Mouse (Mus musculus): ENCODE data around the gene Hspa4.
A peak's percentile ranks its signal among the peaks of the same experiment; 100 is the strongest.
"Not testable (repeated sequence)": the region's sequence is repeated elsewhere in the genome, so short reads cannot be mapped to it uniquely, and the experiment has no call there.

The Hspa4 gene

DNA sequence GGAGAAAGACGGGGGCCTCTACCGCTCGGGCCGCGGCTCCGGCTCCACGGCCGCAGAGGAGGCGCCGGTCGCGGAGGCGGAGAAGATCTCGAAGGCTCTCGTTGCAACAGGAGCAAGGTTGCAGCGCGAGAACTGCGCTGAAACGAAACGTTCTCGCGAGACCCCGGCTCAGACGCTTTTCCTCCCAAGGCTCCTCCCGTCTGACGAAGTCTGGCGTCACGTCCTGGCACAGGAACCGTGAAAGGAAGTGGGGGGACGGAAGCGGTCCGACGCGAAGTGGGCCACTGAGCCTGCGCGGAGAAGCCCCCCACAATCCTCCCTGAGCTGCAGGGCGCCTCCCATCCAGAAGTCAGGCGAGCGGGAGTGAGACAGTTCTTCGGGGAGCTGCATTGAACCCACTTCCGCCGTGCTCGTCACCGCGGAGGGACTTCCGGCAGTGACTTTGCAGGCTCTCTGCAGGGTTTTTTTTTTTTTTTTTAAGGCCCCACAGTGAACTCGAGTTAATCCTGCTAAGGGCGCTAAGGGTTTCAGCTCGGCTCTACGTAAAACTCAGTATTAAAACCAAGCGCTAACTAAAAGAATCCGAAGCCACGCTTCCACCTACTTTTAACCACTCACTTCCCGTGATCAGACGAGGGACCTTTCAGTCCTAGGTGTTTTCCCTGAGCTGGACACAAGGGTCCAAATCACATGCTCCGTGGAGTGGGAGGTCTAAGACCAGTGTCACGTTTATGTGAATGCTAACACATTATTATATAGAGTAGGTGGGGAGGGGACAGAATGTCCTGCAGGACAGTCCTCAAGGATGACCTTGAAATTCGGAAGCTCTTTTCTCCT is at the start of gene Hspa4:
Gene Hspa4 (minus strand): TSS at position 128 of the 837 bp plus-strand sequence.
- DNase-seq (ENCODE audit: low spot score in 2 of 2): peak; percentile 95 to 97

DNA sequence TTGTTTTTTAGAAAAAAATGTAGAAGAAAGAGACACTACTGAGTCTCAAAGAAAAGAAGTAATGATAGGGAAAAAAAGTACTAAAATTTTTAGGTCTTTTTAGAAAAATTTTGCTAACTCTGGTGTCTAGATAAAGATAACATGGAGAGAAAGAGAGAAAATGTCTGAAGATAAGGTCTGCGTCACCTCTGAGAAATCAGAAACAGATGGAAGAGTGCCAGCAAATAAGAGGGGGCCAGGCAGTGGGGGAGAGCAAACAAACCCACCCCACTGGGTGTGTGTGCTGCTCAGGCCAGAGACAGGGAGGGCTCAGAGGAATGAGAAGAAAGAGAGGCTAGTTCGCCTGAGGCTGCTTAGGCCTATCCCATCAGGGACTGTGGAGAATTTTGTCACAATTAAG is 45.5 kb upstream of the Hspa4 start:
- DNase-seq (ENCODE audit: low spot score in 2 of 2): no peak

DNA sequence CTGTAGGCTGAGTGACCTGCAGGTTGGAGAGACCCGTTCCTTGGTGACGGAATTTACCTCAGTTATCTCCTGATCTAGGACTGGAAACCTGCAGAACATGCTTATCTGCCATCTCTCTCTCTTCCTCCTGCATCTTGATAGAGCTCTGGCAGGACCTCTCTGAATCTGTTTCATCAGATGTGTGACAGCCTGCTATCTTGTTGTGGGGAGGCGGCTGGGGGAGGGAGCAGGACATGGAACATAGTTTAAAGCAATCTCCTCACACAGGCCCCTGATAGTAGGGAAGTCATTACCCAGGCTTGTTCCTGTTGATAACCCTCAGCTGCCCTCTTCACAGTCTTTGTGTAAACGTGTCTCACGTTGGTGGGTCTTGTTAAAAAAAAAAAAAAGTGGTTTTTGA is 45.1 kb upstream of the Hspa4 start:
- DNase-seq (ENCODE audit: low spot score in 2 of 2): no peak

DNA sequence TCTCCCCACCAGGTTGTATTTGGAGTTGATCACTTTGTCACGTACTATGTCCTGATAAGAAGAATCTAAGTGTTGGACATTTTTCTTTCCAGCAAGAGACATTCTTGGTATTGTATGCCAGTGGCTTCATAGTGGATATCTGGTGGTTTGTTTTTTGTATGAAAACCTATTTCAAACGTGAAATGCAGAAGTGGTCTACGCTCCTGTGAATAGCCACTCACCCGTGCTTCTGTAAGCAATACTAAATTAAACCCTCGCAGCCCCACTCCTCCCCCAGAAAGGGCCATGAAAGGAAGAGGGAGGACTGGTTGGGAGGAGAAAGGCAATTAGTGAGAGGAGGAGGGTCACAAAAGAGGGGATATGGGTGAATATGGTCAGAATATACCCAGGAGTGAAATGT is 42.5 kb upstream of the Hspa4 start:
- no peak for DNase-seq (ENCODE audit: low spot score in 2 of 2)

DNA sequence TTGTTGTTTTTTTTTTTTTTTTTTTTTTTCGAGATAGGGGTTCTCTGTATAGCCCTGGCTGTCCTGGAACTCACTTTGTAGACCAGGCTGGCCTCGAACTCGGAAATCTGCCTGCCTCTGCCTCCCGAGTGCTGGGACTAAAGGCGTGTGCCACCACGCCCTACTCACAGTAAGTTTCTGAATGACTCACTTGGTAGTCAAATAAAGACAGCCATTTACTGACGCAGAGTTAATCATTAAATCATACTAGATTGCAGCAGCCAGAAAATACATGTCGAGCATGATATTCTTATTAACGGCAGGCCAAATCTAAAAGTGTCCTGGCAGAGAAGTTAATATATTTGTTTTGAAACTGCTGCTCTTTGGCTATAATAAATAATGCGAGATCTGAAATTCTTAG is 40.8 kb upstream of the Hspa4 start:
- DNase-seq (ENCODE audit: low spot score in 2 of 2): not testable (repeated sequence)

DNA sequence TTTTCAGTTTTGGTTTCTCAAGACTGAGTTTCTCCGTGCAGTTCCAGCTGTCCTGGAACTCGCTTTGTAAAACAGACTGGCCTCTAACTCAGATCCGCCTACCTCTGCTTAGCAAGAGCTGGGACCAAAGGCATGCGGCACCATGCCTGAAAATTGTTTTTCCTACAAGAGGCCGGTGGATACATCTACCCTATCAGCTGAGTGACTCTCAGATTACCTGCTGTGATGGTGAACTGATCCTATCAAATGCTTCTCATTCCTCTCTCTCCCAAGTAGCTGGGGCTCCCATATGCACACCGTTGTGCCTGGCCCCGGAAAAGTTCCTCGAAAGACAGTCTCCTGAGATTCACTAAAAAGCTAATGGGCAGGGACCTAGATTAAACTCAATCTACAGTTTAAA is 37.4 kb upstream of the Hspa4 start:
- no peak for DNase-seq (ENCODE audit: low spot score in 2 of 2)

DNA sequence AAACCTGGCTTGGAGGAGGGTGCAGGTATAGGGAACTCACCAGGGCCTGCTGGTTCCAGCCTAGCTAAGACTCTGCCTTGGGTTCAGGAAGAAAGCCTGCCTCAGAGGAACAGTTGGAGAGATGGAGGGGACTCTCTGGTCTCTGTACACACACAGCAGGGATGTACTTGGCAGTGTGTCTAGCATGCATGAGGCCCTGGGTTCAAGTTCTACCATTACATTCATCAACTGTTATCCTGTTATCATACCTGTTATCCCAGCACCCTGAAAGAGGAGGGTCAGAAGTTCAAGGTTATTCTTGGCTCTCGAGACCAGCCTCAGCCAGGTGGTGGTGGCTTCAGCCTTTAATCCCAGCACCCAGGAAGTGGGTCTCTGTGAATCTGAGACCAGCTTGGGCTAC is 36.7 kb upstream of the Hspa4 start:
- no peak for DNase-seq (ENCODE audit: low spot score in 2 of 2)

DNA sequence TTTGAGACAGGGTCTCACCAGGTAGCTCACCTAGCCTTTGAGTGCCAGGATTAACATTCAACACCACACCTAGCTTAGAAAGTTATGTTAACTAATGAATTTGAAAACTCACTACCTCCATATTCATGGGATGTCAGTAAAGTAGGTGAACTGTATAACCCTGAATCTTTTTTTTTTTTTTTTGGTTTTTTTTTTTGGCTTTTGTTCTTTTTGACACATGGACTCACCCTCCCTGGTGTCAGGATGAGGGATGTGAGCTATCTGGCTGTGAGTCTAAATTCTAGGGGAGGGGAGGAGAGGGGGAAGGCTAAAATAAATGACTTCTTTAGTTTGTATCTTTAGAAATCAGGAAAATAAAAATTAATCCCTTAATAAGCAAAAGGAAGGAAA is 35.9 kb upstream of the Hspa4 start:
- no peak for DNase-seq (ENCODE audit: low spot score in 2 of 2)

DNA sequence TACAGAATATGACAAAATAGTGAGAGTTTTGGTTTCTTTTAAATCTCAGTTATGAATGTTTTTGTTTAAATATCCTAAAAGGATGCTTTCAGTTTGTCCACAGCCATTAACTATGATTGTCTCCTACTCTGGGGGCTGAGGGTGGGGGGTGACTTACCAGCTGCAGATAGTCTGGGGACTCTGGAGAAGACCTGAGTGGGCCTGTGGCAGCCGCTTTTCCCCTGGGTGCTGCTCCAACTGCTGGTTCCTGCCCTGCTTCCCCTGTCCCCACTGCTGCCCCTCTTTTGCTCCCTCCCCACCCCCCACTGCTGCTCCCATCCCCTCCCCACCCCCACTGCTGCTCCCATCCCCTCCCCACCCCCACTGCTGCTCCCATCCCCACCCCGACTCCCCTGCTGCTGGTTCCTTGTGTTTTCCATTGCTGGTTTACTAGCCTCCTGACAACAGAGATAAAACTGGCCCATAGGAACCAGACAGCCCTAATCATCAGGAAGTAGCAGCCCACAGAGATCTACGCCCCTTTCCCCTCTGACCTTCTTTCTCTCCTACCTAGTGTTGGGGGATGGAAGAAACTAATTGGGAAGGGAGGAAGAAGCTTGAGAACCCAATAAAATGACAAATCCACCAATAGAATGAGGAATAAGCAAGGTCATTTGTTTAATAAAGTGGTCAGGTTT is 35.4 kb upstream of the Hspa4 start:
- no peak for DNase-seq (ENCODE audit: low spot score in 2 of 2)

DNA sequence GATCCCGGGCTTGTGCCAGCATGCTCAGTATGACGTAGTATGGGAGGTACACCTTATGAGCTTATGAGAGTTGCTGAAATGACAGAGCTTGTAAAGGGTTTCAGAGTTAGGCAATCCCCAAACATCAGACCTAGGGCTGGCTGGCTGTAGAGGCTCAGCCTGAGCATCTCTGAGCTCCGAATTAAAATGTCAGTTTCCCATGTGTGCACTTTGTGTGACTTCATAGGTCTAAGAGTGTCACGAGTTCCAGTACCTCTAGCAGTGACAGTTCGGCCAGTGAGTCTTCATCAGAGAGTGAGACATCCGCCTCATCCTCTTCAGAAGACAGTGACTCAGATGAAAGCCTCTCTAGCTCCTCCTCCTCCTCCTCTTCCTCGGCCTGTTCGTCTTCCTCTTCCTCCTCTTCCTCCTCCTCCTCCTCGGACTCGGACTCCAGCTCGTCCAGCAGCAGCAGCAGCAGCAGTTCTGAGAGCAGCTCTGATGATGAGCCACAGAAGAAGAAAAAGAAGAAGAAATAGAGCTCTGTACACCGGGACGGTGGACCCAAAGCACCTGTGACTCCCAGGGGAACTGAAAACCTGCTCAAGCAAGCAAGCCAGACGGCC is 31.9 kb upstream of the Hspa4 start:
- DNase-seq (ENCODE audit: low spot score in 2 of 2): no peak

DNA sequence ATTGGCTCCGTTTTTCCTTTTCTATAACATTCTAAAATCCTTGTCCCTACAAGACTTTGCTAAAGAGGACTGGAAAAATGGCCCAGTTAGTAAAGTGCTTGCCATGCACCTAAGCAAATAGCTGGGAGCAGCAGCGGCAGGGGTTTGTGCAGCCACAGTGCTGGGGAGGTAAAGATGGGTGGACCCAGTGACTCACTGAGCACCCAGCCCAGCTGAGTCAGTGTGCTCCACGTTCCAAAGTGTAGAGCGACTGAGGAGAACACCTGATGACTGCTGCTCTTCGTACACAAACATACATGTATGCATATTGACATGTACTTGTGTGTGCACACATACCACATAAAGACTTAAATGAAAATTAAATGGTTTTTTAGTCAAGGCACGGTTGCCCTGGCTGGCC is 30.9 kb upstream of the Hspa4 start:
- no peak for DNase-seq (ENCODE audit: low spot score in 2 of 2)

DNA sequence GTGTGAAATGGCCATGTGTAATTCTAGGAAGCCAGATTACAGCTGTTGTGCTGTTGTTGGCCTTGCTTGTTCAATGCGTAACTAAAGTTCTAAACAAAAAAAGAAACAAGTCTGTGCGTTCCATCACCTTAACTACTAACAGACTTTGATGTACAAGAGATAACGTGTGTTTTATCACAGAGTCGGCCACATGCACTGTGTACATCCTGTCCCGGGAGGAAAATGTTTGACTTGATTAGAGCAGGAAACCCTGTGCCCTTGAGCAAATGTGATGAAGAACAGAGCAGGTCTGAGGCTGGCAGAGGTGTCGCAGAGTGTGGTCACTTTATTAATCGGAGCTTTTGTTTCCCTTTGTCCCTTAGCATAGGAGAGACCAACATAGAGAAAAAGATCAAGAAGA is 30.1 kb upstream of the Hspa4 start:
- DNase-seq (ENCODE audit: low spot score in 2 of 2): no peak

DNA sequence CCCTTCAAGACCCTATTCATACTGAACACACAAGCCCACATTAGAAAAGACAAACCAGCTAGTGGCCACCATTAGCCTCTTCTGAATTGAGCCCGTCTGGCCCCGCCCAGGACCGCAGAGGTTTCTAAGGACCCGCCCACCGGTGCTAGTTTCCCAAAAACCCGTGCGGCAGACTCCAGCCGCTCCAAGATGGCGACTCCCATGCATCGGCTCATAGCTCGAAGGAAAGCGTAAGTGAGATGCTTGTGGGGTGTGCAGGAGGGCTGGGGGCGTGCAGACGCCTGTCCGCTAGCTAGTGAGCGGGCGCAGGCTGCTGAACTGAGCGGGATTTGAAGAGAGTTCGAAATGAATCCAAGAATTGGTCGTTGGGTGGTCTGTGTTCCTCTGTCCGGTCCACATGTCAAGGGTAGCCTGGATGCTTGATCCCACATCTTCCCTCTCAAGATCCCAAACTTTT is 24.3 kb upstream of the Hspa4 start, which contains the start of gene Zcchc10:
Gene Zcchc10 (plus strand): TSS at position 168 of the 457 bp plus-strand sequence.
- DNase-seq (ENCODE audit: low spot score in 2 of 2): peak; percentile 89 to 92

DNA sequence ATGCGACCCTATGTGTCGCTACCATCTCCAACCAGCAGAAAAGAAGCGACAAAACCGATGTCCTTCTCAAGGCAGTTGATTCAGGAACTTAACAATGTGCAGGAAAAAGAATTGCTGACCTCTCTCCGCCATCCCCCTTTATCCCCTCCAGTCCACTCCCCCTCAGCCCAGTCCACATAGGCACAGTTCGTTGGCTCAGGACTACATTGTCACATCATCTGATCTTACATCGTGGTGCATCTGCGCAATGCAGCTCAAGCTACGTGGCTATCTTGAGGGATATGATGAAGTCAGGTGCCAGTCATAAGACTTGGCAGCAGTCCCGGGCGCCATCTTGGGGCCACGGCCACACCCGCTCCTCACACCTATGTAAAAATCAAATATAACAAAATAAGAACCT is 19.6 kb upstream of the Hspa4 start:
- not testable (repeated sequence) for DNase-seq (ENCODE audit: low spot score in 2 of 2)

DNA sequence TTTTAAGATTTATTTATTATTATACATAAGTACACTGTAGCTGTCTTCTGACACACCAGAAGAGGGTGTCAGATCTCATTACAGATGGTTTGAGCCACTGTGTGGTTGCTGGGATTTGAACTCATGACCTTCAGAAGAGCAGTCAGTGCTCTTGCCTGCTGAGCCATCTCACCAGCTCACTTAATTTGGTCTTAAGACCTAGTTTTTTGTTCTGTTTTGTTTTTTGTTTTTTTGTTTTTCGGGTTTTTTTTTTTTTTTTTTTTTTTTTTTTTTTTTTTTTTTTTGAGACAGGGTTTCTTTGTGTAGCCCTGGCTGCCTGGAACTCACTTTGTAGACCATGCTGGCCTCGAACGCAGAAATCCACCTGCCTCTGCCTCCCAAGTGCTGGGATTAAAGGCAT is 18.3 kb upstream of the Hspa4 start:
- not testable (repeated sequence) for DNase-seq (ENCODE audit: low spot score in 2 of 2)

DNA sequence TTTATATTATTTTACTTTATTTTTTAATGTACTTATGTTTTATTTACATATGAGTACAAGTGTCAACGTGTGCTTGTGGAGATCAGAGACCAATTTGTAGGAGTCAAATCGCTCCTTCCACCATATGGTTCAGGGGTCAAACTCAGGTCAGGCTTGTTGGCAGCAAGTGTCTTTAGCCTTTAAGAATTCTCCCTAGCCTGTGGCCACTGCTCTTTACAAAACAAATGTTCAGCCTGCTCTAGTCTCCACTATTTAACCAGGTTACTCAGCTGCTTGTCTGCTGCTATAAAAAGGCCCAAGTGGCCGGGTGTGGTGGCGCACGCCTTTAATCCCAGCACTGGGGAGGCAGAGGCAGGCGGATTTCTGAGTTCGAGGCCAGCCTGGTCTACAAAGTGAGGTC is 17.8 kb upstream of the Hspa4 start:
- no peak for DNase-seq (ENCODE audit: low spot score in 2 of 2)

DNA sequence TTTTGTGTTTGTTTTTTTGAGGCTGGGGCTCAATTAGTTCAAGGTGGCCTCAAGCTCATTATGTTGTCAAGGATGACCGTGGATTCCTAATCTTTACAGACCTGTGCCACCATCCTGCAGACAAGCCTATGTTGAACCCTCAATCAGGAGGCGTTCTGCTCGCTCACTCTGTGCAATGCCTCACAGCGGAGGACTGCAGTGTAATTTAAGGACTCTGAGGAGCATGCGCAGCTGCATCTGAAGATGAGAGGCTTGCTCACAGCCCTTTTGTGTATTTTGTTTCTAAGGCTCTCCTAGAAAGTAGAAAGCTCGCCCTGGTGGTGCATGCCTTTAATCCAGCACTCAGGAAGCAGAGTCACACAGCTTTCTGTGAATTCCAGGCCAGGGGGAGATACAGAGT is 16.7 kb upstream of the Hspa4 start:
- DNase-seq (ENCODE audit: low spot score in 2 of 2): no peak

DNA sequence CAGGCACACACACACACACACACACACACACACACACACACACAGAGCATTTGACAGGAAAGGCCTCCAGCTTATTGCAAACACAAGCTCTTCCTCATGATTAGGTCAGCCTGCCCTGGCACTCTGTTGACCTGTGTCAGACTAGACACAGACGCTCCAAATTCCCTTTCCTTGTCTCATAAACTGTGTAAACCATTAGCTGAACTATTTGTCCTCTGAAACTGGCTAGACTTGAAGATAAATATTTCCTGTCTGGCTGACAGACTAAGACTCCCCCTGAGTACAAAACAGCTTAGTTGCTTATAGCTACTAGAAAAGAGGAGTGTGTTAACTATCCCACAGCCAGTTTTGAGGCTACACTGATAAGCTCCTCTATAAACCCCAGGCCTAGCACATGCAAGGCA is 14.5 kb upstream of the Hspa4 start:
- no peak for DNase-seq (ENCODE audit: low spot score in 2 of 2)

DNA sequence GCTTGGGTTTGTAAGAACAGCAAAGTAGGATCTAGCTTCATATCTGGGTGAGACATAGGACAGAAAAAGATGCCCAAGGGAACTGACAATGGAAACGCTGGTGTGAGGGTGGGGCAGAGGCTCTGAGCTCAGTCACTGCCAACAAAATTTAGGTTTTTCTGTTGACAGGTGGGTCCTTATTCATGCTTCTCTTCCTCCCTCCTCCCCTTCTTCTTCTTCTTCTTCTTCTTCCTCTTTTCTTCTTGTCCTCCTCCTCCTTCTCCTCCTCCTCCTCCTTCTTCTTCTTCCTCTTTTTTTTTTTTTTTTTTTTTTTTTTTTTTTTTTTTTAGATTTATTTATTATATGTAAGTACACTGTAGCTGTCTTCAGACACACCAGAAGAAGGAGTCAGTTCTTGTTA is 12.6 kb upstream of the Hspa4 start:
- not testable (repeated sequence) for DNase-seq (ENCODE audit: low spot score in 2 of 2)

DNA sequence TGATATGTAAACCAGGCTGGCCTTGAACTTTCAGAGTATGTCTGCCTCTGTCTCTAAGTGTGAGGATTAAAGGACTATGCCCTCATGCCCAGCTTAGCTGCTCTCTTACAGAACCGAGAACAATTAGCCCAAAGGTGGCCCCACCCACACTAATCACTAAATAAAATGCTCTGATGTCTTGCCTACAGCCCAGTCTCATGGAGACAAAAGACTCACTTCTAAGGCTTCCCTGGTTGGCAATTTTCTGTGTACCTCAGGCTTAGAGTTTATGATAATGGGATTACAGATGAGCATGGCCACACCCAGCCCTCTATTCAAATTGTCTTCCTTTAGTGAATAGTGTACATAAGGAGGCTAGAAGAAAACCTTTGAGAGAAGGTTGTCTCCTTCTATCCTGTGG is 11.1 kb upstream of the Hspa4 start:
- DNase-seq (ENCODE audit: low spot score in 2 of 2): no peak

DNA sequence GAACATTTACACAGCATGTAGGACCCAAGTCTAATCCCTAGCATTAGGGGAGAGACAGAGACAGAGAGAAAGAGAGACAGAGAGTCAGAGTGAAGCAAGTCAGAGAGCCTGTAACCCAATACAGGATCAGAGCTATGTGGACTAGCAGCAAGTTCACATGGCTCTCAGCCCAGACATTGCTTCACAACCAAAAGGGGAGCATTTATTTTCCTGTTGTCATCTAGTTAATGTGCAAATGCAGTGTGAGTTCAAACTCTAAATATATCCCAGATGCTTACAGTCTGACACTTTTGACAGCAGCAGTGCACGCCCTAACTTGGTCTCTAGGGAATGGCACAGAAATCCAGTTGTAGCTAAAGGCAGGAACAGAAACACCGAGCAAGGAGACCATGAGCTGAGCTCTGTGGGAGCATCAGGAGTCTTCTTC is 8.6 kb upstream of the Hspa4 start:
- no peak for DNase-seq (ENCODE audit: low spot score in 2 of 2)

DNA sequence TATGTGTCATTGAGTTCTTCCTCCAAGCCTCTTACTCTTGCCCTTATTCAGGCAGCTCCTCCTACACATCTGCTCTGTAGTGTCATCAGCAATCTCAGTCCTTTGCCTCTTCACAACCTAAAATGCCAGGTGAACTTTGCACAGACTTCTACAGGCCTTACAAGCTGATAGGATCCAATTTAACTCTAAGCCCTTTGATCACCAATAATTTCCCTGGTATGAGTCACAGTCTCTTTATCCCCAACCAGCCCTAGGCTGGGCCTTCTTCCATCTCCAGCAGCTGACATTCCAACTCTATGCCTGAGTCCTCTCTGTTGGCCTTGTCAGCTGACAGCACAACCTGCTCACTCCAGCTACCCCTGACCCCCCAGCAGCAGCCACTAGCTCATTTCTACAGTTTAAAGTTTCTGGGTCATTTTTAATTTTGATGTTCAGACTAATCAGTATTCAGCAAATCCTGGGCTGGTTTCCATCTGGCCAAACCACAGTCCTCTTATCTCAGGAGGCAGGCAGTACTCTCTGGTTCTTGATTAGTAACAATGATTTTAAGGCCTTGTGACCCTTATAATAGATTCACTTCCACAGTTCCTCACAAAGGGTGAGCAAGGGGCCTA is 8.1 kb upstream of the Hspa4 start:
- no peak for DNase-seq (ENCODE audit: low spot score in 2 of 2)

All from spleen, postnatal 4 days (tissue).